Mouse (Mus musculus) liver, embryonic 13.5 days (tissue): Measurements from ENCODE around the gene Lzts2. TPM values are rescaled to one million over a fixed set of nuclear protein-coding genes. Genes with fewer than 3 reads are reported as not detected.

Source experiments
- ATAC-seq: fragments of 200-750 bp; cut with Nextera tagmentation; 2 replicates; pipeline ENCODE4 v1.8.0; 2017; ENCODE audit warnings: low read depth, mild to moderate bottlenecking, moderate number of reproducible peaks, moderate library complexity
- DNase-seq: peaks from one replicate; pipeline ENCODE4 v3.0.0; 2022
- H3K27ac ChIP-seq: fragments of 300-500 bp; sonication (generic); 2 replicates; pipeline ENCODE4 v1.5.1; 2015; ENCODE audit warnings: moderate library complexity, mild to moderate bottlenecking, inconsistent platforms
- H3K27me3 ChIP-seq: fragments of 300-500 bp; sonication (generic); 2 replicates; pipeline ENCODE4 v1.6.1; 2015; ENCODE audit warnings: mild to moderate bottlenecking, inconsistent platforms
- H3K36me3 ChIP-seq: fragments of 300-500 bp; sonication (generic); 2 replicates; pipeline ENCODE4 v1.6.1; 2015; ENCODE audit warnings: mild to moderate bottlenecking, inconsistent platforms
- H3K4me1 ChIP-seq: fragments of 300-500 bp; sonication (generic); replicated peaks from 2 replicates; pipeline ENCODE4 v1.6.1; 2015; ENCODE audit warnings: inconsistent platforms
- H3K4me2 ChIP-seq: fragments of 300-500 bp; sonication (generic); 2 replicates; pipeline ENCODE4 v1.6.1; 2015; ENCODE audit warnings: inconsistent platforms, mild to moderate bottlenecking, moderate library complexity
- H3K4me3 ChIP-seq: fragments of 300-500 bp; sonication (generic); replicated peaks from 2 replicates; pipeline ENCODE4 v1.5.1; 2015; ENCODE audit warnings: mild to moderate bottlenecking, inconsistent platforms
- H3K9ac ChIP-seq: fragments of 300-500 bp; sonication (generic); 2 replicates; pipeline ENCODE4 v1.6.1; 2015; ENCODE audit warnings: mild to moderate bottlenecking, inconsistent platforms
- H3K9me3 ChIP-seq: fragments of 300-500 bp; sonication (generic); replicated peaks from 2 replicates; pipeline ENCODE4 v1.6.1; 2016; ENCODE audit warnings: inconsistent platforms
- WGBS: fragments of 180-500 bp; shearing (Covaris S2); methylation state at CpG from one replicate; pipeline ENCODE4 v1.1.7; 2015; ENCODE audit not compliant: insufficient replicate concordance; 5-methylcytosine and 5-hydroxymethylcytosine counted together
- polyA plus RNA-seq: library from polyadenylated mRNA; unstranded; fragments of >200 nt; fragmentation: Nextera tagmentation; extraction: Ambion mirVana; gene quantifications from 2 replicates; pipeline ENCODE4 v1.2.1, GENCODE M21; 2015

The Lzts2 gene
- polyA plus RNA-seq, 1 experiment from 2014 or later, result 6.9 TPM

GRCm38 (mm10) chr19:45056364-45056763 lies 42.1 kb downstream of the Lzts2 start:
- ATAC-seq (no peak), DNase-seq (no peak)
- Histone ChIP-seq H3K9ac (no peak overlapping the region), H3K4me1 (peaks cover 45% of the 10 kb centered on the region), H3K27me3 (no peaks in the 10 kb centered on the region), H3K4me2 (no peak overlapping the region), H3K9me3 (no peaks in the 10 kb centered on the region), H3K4me3 (no peak overlapping the region), H3K36me3 (no peaks in the 10 kb centered on the region), H3K27ac (0 out of 2 replicates have a peak overlapping the region, but pooled peaks have one; percentile 95)
- 42% methylated on average over 4 of the region's 4 CpGs for WGBS

- ATAC-seq, result no peak
- Histone ChIP-seq H3K4me3 (peak overlapping the region; percentile 74), H3K9ac (peak overlapping the region; percentile 87), H3K9me3 (no peaks in the 10 kb centered on the region), H3K4me1 (peaks cover 45% of the 10 kb centered on the region), H3K4me2 (peak overlapping the region; percentile 92), H3K27me3 (no peaks in the 10 kb centered on the region), H3K36me3 (no peaks in the 10 kb centered on the region), H3K27ac (peak overlapping the region; percentile 95)
- WGBS, result 67% methylated on average over 7 of the region's 7 CpGs
- no peak for DNase-seq
Observed at GRCm38 (mm10) chr19:45056908-45057698, 42.9 kb downstream of the Lzts2 start.

GRCm38 (mm10) chr19:45057724-45058112 lies 43.5 kb downstream of the Lzts2 start:
- WGBS, result 49% methylated on average over 7 of the region's 7 CpGs

GRCm38 (mm10) chr19:45058113-45058839 lies 44.1 kb downstream of the Lzts2 start:
- H3K4me3 ChIP-seq, result peak overlapping the region; percentile 74
- no peaks in the 10 kb centered on the region for H3K27me3 ChIP-seq
- no peaks in the 10 kb centered on the region for H3K9me3 ChIP-seq
- peak overlapping the region; percentile 87 for H3K9ac ChIP-seq
- H3K27ac ChIP-seq, result peak overlapping the region; percentile 95
- WGBS, result under 1% methylated on average over 34 of the region's 34 CpGs
- H3K4me2 ChIP-seq, result peak overlapping the region; percentile 92
- peaks cover 51% of the 10 kb centered on the region for H3K4me1 ChIP-seq
- no peaks in the 10 kb centered on the region for H3K36me3 ChIP-seq
- DNase-seq (peak; percentile 78), ATAC-seq (peak; percentile 84)

More at GRCm38 (mm10) chr19:45057724-45058112, 43.5 kb downstream of the Lzts2 start:
- no peaks in the 10 kb centered on the region for H3K9me3 ChIP-seq
- H3K27ac ChIP-seq, result peak overlapping the region; percentile 95
- H3K36me3 ChIP-seq, result no peaks in the 10 kb centered on the region
- no peaks in the 10 kb centered on the region for H3K27me3 ChIP-seq
- H3K9ac ChIP-seq, result peak overlapping the region; percentile 87
- ATAC-seq, result no peak
- peak overlapping the region; percentile 92 for H3K4me2 ChIP-seq
- no peak for DNase-seq
- peak overlapping the region; percentile 74 for H3K4me3 ChIP-seq
- peaks cover 48% of the 10 kb centered on the region for H3K4me1 ChIP-seq

GRCm38 (mm10) chr19:45058841-45059240 lies 44.6 kb downstream of the Lzts2 start:
- Histone ChIP-seq H3K9me3 (no peaks in the 10 kb centered on the region), H3K9ac (peak overlapping the region; percentile 87), H3K36me3 (no peaks in the 10 kb centered on the region), H3K27ac (peak overlapping the region; percentile 95), H3K27me3 (peaks cover under 1% of the 10 kb centered on the region; the same call in 1 of the 2 replicates), H3K4me1 (peaks cover 57% of the 10 kb centered on the region), H3K4me2 (peak overlapping the region; percentile 92), H3K4me3 (peak overlapping the region; percentile 74)
- WGBS, result under 1% methylated on average over 14 of the region's 14 CpGs
- peak; percentile 63 for ATAC-seq
- peak; percentile 29 for DNase-seq

GRCm38 (mm10) chr19:45063565-45064292 lies 49.5 kb downstream of the Lzts2 start:
- peak; percentile 36 for DNase-seq
- H3K4me3 ChIP-seq, result peak overlapping the region; percentile 32
- ATAC-seq, result peak; percentile 86

GRCm38 (mm10) chr19:45065226-45065625 lies 51.0 kb downstream of the Lzts2 start:
- no peaks in the 10 kb centered on the region for H3K9me3 ChIP-seq
- H3K4me1 ChIP-seq, result peaks cover 43% of the 10 kb centered on the region
- peaks cover 40% of the 10 kb centered on the region for H3K27me3 ChIP-seq
- no peak overlapping the region for H3K4me2 ChIP-seq
- DNase-seq (no peak), ATAC-seq (no peak)
- H3K4me3 ChIP-seq, result no peak overlapping the region
- H3K36me3 ChIP-seq, result no peaks in the 10 kb centered on the region
- no peak overlapping the region for H3K27ac ChIP-seq
- WGBS, result 23% methylated on average over 21 of the region's 21 CpGs
- H3K9ac ChIP-seq, result no peak overlapping the region

More at GRCm38 (mm10) chr19:45063565-45064292, 49.5 kb downstream of the Lzts2 start:
- Histone ChIP-seq H3K27ac (no peak overlapping the region), H3K27me3 (peaks cover 40% of the 10 kb centered on the region), H3K9ac (peak overlapping the region; percentile 56), H3K9me3 (no peaks in the 10 kb centered on the region), H3K4me2 (peak overlapping the region; percentile 55), H3K36me3 (no peaks in the 10 kb centered on the region), H3K4me1 (peaks cover 54% of the 10 kb centered on the region)
- WGBS, result 33% methylated on average over 20 of the region's 20 CpGs

GRCm38 (mm10) chr19:45067170-45067569 lies 53.0 kb downstream of the Lzts2 start:
- H3K9ac ChIP-seq, result no peak overlapping the region
- WGBS, result 56% methylated on average over 17 of the region's 17 CpGs
- H3K4me1 ChIP-seq, result peaks cover 53% of the 10 kb centered on the region
- peaks cover 40% of the 10 kb centered on the region for H3K27me3 ChIP-seq
- no peak overlapping the region for H3K4me3 ChIP-seq
- H3K27ac ChIP-seq, result no peak overlapping the region
- ATAC-seq (no peak), DNase-seq (no peak)
- no peak overlapping the region for H3K4me2 ChIP-seq
- H3K36me3 ChIP-seq, result no peaks in the 10 kb centered on the region
- no peaks in the 10 kb centered on the region for H3K9me3 ChIP-seq

GRCm38 (mm10) chr19:45067758-45068510 lies 53.7 kb downstream of the Lzts2 start:
- Histone ChIP-seq H3K4me1 (peaks cover 52% of the 10 kb centered on the region), H3K27ac (no peak overlapping the region), H3K27me3 (peaks cover 40% of the 10 kb centered on the region), H3K4me2 (no peak overlapping the region), H3K36me3 (no peaks in the 10 kb centered on the region), H3K9me3 (no peaks in the 10 kb centered on the region), H3K4me3 (no peak overlapping the region), H3K9ac (no peak overlapping the region)
- 50% methylated on average over 7 of the region's 7 CpGs for WGBS
- ATAC-seq (0 out of 2 replicates have a peak, but pooled peaks have one; percentile 37), DNase-seq (no peak)

GRCm38 (mm10) chr19:45073871-45074542 lies 59.8 kb downstream of the Lzts2 start:
- ATAC-seq, result peak; percentile 56
- H3K27me3 ChIP-seq, result peaks cover 39% of the 10 kb centered on the region

More at GRCm38 (mm10) chr19:45073871-45074542, 59.8 kb downstream of the Lzts2 start:
- peak; percentile 77 for DNase-seq
- Histone ChIP-seq H3K4me2 (peak overlapping the region; percentile 97), H3K4me1 (peaks cover 64% of the 10 kb centered on the region), H3K36me3 (no peaks in the 10 kb centered on the region), H3K9ac (peak overlapping the region; percentile 91), H3K27ac (peak overlapping the region; percentile 92), H3K9me3 (no peaks in the 10 kb centered on the region), H3K4me3 (peak overlapping the region; percentile 77)
- 6% methylated on average over 20 of the region's 20 CpGs for WGBS
